In the genomic region with DNA sequence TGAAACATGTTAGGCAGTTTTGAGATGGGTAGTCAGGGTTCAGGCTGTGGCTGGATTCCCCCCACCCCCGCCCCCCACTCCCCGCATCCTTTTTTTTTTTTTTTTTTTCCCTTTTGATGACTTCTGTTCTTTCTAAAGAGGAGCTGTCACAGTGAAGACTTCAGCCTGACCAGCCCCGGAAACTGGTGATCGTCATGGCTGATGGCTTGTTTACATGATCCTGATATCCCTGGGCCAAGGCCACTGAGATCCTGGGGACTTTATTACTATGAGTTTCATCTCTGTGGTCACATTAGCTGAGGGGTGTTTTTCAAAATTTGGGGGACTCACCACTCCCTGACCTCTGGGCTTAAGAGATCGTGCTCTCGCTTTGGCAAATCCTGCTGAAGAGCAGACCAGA, we compare ENCODE assay signal across 22 mouse cellular contexts.
DNase-seq lines count a peak whose midpoint lies in the region; ATAC-seq lines count a peak whose summit lies in the region.
"Had no signal": no experiment of that assay in that cellular context is flagged by ENCODE, and none has a peak within 500 bp of the region (broad histone marks: within the 10 kb centered on the region; RNA-seq: fewer than 3 reads in every experiment).

No protein-coding gene starts in this region.

- no peaks in the 10 kb centered on the region for H3K36me3 ChIP-seq in embryonic facial prominence, embryonic 10.5 days (replicated peaks)
- no peaks in the 10 kb centered on the region for H3K36me3 ChIP-seq in kidney, embryonic 14.5 days (ENCODE audit: control insufficient read depth, insufficient read depth, low read length)
- H3K36me3 ChIP-seq: heart, embryonic 12.5 days; limb, embryonic 13.5 days; liver, embryonic 13.5 days; lung, embryonic 15.5 days; midbrain, embryonic 13.5 days had no signal

- no peak overlapping the region for H3K4me3 ChIP-seq in embryonic facial prominence, embryonic 10.5 days
- H3K4me3 ChIP-seq in kidney, embryonic 14.5 days (ENCODE audit: low read length) = no peak overlapping the region
- H3K4me3 ChIP-seq: heart, adult 2 months; heart, embryonic 12.5 days; limb, embryonic 13.5 days; liver, embryonic 13.5 days; lung, embryonic 15.5 days; midbrain, embryonic 13.5 days had no signal

- no peak for ATAC-seq in kidney, embryonic 14.5 days (ENCODE audit: low FRiP score, low TSS enrichment)
- ATAC-seq: activated CD4-positive, CD25-positive, alpha-beta regulatory T cell, adult 4 months; midbrain, embryonic 13.5 days had no signal

- peak overlapping the region; percentile 24; the same call in 1 of the 2 replicates for H3K27ac ChIP-seq in embryonic facial prominence, embryonic 10.5 days (replicated peaks)
- H3K27ac ChIP-seq in kidney, embryonic 14.5 days (ENCODE audit: low read depth, low read length) = 0 out of 2 replicates have a peak overlapping the region, but pooled peaks have one; percentile 30
- H3K27ac ChIP-seq: heart, adult 2 months; limb, embryonic 13.5 days; liver, embryonic 13.5 days; macrophage; midbrain, embryonic 13.5 days had no signal

- 0 out of 2 replicates have a peak, but pooled peaks cover 7% of the 10 kb centered on the region for H3K9me3 ChIP-seq in embryonic facial prominence, embryonic 10.5 days
- peaks cover 7% of the 10 kb centered on the region; the same call in 1 of the 2 replicates for H3K9me3 ChIP-seq in kidney, embryonic 14.5 days (ENCODE audit: control insufficient read depth, low read length)
- H3K9me3 ChIP-seq: limb, embryonic 13.5 days; lung, embryonic 15.5 days; midbrain, embryonic 13.5 days had no signal

- 69% methylated on average over 6 of the region's 6 CpGs for WGBS in embryonic facial prominence, embryonic 10.5 days
- WGBS in kidney, embryonic 14.5 days = 43% methylated on average over 6 of the region's 6 CpGs

- peaks cover 54% of the 10 kb centered on the region for H3K4me1 ChIP-seq in embryonic facial prominence, embryonic 10.5 days
- peaks cover 14% of the 10 kb centered on the region; the same call in 1 of the 2 replicates for H3K4me1 ChIP-seq in kidney, embryonic 14.5 days (ENCODE audit: control insufficient read depth, insufficient read depth, low read length)
- H3K4me1 ChIP-seq: liver, embryonic 13.5 days had no signal

- no peaks in the 10 kb centered on the region for H3K27me3 ChIP-seq in embryonic facial prominence, embryonic 10.5 days (replicated peaks; ENCODE audit: low read depth, poor library complexity, severe bottlenecking)
- H3K27me3 ChIP-seq in kidney, embryonic 14.5 days (ENCODE audit: control insufficient read depth, insufficient read depth, low read length) = no peaks in the 10 kb centered on the region
- H3K27me3 ChIP-seq: heart, embryonic 12.5 days; liver, embryonic 13.5 days; lung, embryonic 15.5 days; midbrain, embryonic 13.5 days had no signal

- no peak overlapping the region for H3K9ac ChIP-seq in kidney, embryonic 14.5 days (ENCODE audit: low read depth, low read length)
- H3K9ac ChIP-seq: heart, embryonic 12.5 days; hindbrain, embryonic 14.5 days; limb, embryonic 13.5 days; liver, embryonic 13.5 days; lung, embryonic 15.5 days; midbrain, embryonic 13.5 days had no signal

- peak; percentile 22 for DNase-seq in kidney, adult 9 months
- DNase-seq in kidney, adult 11 months = no peak
- DNase-seq in embryonic facial prominence, embryonic 10.5 days (ENCODE audit: low spot score) = no peak
- peak; percentile 33 for DNase-seq in kidney, postnatal 14 days
- DNase-seq in T-cell, adult 2 months (ENCODE audit: low spot score) = no peak
- DNase-seq: adrenal gland, adult 2 months; B cell, adult 2 months; cerebellum, adult 2 months; cerebellum, postnatal 14 days; gastrocnemius, postnatal 25 days; heart, adult 2 months; liver, embryonic 13.5 days; right cerebral cortex, postnatal 14 days; thymus, postnatal 4 days had no signal

- H3K4me2 ChIP-seq in kidney, embryonic 14.5 days (replicated peaks; ENCODE audit: low read depth, low read length) = no peak overlapping the region
- H3K4me2 ChIP-seq: heart, embryonic 12.5 days; hindbrain, embryonic 14.5 days; limb, embryonic 13.5 days; liver, embryonic 13.5 days; lung, embryonic 15.5 days; midbrain, embryonic 13.5 days had no signal

Comparison
In these comparisons a context has a peak if more than half of its experiments do, and no peak if none do; other contexts are left out.
1. DNase-seq: peak in kidney, adult 9 months (single experiment) and kidney, postnatal 14 days (single experiment); none in kidney, adult 11 months (single experiment), embryonic facial prominence, embryonic 10.5 days (single experiment) and T-cell, adult 2 months (single experiment).